Mouse (Mus musculus) kidney, adult 8-10 months (tissue): Measurements from ENCODE around the gene Luzp4.
"Not testable (repeated sequence)": the region's sequence is repeated elsewhere in the genome, so short reads cannot be mapped to it uniquely, and the experiment has no call there.

ENCODE experiments used
- DNase-seq, 2 experiments: peaks; one replicate each; pipeline ENCODE4 v3.0.0; 2022

The Luzp4 gene

GRCm38 (mm10) chrX:148857340-148857739, at the start of gene Luzp4:
TSS of gene Luzp4 (plus strand) at chrX:148857640.
- DNase-seq = not testable (repeated sequence)

- DNase-seq = not testable (repeated sequence)
Measured at GRCm38 (mm10) chrX:148841801-148842200, 15.6 kb upstream of the Luzp4 start.
